8 mouse cellular contexts compared by ENCODE assay signal in the genomic region with DNA sequence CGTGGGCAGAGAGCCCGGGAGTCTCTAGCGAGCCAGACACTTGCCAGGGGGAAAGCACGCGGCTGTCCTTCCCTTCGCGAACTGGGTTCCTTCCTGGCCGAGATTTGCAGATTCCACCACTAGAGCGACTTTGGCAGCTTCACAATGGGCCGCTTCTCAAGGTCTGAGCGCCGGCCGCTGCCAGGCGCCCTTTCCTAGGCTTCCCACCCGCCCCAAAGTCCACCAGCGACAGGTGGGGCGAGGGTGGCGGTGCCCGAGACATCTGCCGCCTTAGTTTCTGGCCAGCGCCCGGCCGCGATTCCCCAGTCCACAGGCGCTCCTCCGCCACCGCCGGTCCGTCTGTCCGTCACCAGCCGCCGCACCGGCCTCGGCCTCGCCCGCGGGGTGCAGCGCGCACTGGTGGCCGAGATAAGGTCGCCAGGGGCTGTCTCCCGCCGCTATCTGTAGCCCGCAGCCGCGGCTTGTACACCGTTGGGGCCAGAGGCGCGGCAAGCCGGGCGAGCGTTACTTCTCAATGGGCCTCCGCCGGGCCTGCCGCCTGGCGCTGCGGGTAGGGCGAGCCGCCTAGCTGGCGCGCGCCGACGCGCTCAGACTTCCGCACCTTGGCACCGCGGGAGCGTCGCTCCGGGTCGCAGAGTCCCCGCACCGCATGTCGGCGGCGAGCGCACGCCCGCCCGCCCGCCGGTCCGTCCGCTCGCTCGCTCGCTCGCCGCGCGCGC. TPM values are rescaled to one million over a fixed set of nuclear protein-coding genes. Genes with fewer than 3 reads are reported as not detected.
DNase-seq lines count a peak whose midpoint lies in the region; ATAC-seq and TF ChIP-seq lines count a peak whose summit lies in the region.

No protein-coding gene starts in this region.

- peak overlapping the region; percentile 91 for H3K27ac ChIP-seq in intestine, postnatal 0 days (ENCODE audit: low read depth, low read length)
- H3K27ac ChIP-seq in limb, embryonic 12.5 days, result peak overlapping the region; percentile 83
- peak overlapping the region; percentile 99 for H3K27ac ChIP-seq in midbrain, embryonic 14.5 days (replicated peaks; ENCODE audit: low read depth, low read length)

- H3K9me3 ChIP-seq in intestine, postnatal 0 days (ENCODE audit: control insufficient read depth), result no peaks in the 10 kb centered on the region
- no peaks in the 10 kb centered on the region for H3K9me3 ChIP-seq in limb, embryonic 12.5 days
- no peaks in the 10 kb centered on the region for H3K9me3 ChIP-seq in midbrain, embryonic 14.5 days (ENCODE audit: control insufficient read depth, low read length)

- WGBS in intestine, postnatal 0 days, result under 1% methylated on average over 61 of the region's 93 CpGs
- WGBS in limb, embryonic 12.5 days, result under 1% methylated on average over 86 of the region's 93 CpGs
- under 1% methylated on average over 93 of the region's 93 CpGs for WGBS in midbrain, embryonic 14.5 days

- DNase-seq in layer of hippocampus, adult 11-12 months (ENCODE audit: low spot score), result peak; percentile 84
- no peak for DNase-seq in layer of hippocampus, adult 9-10 months (ENCODE audit: low spot score)
- peak; percentile 35 for DNase-seq in embryo, embryonic 11.5 days (ENCODE audit: low read depth, low spot score)
- DNase-seq in gastrocnemius, postnatal 4 days (ENCODE audit: low spot score in 2 of 2), result peak; percentile 38 to 68
- peak; percentile 90 for DNase-seq in midbrain, embryonic 14.5 days
- peak; percentile 87 to 93 for DNase-seq in spleen, postnatal 10 days (ENCODE audit: low spot score in 2 of 2)

- ATAC-seq in intestine, postnatal 0 days, result peak; percentile 52
- ATAC-seq in limb, embryonic 12.5 days (ENCODE audit: insufficient number of reproducible peaks, insufficient read depth, low FRiP score, low TSS enrichment, low read depth), result peak; percentile 30
- no peak; the same call in 1 of the 2 replicates for ATAC-seq in midbrain, embryonic 14.5 days (ENCODE audit: low FRiP score, low TSS enrichment)

- peak overlapping the region; percentile 74 for H3K9ac ChIP-seq in intestine, postnatal 0 days (ENCODE audit: low read depth, low read length)
- peak overlapping the region; percentile 84 for H3K9ac ChIP-seq in limb, embryonic 12.5 days (replicated peaks)
- H3K9ac ChIP-seq in midbrain, embryonic 14.5 days (replicated peaks; ENCODE audit: low read length), result peak overlapping the region; percentile 95

- peak; percentile 52 for TF ChIP-seq CTCF in intestine, postnatal 0 days (IDR thresholded peaks at IDR 0.05; ENCODE audit: low read depth)

- H3K4me3 ChIP-seq in intestine, postnatal 0 days (ENCODE audit: low read depth, low read length), result peak overlapping the region; percentile 82
- H3K4me3 ChIP-seq in limb, embryonic 12.5 days (replicated peaks), result peak overlapping the region; percentile 83
- peak overlapping the region; percentile 99 for H3K4me3 ChIP-seq in midbrain, embryonic 14.5 days (replicated peaks; ENCODE audit: low read depth, low read length)

- H3K4me2 ChIP-seq in intestine, postnatal 0 days (replicated peaks; ENCODE audit: low read depth), result peak overlapping the region; percentile 87
- H3K4me2 ChIP-seq in limb, embryonic 12.5 days, result peak overlapping the region; percentile 95
- H3K4me2 ChIP-seq in midbrain, embryonic 14.5 days (ENCODE audit: low read length), result peak overlapping the region; percentile 66

- H3K27me3 ChIP-seq in intestine, postnatal 0 days (replicated peaks; ENCODE audit: control insufficient read depth, insufficient read depth, low read length), result no peaks in the 10 kb centered on the region
- peaks cover 3% of the 10 kb centered on the region; the same call in 1 of the 2 replicates for H3K27me3 ChIP-seq in limb, embryonic 12.5 days
- H3K27me3 ChIP-seq in midbrain, embryonic 14.5 days (ENCODE audit: control insufficient read depth, insufficient read depth, low read length), result no peaks in the 10 kb centered on the region

- no peaks in the 10 kb centered on the region for H3K36me3 ChIP-seq in intestine, postnatal 0 days (ENCODE audit: control insufficient read depth, insufficient read depth)
- H3K36me3 ChIP-seq in limb, embryonic 12.5 days, result no peaks in the 10 kb centered on the region
- no peaks in the 10 kb centered on the region for H3K36me3 ChIP-seq in midbrain, embryonic 14.5 days (ENCODE audit: control insufficient read depth, insufficient read depth, low read length)

- H3K4me1 ChIP-seq in intestine, postnatal 0 days (replicated peaks; ENCODE audit: control insufficient read depth, insufficient read depth, low read length), result no peaks in the 10 kb centered on the region
- H3K4me1 ChIP-seq in limb, embryonic 12.5 days (replicated peaks), result peaks cover 32% of the 10 kb centered on the region
- peaks cover 28% of the 10 kb centered on the region for H3K4me1 ChIP-seq in midbrain, embryonic 14.5 days (ENCODE audit: control insufficient read depth, insufficient read depth, low read length)

RNA-seq across cellular contexts. Expression of gene D1Ertd622e, which starts 1.0 kb away (rescaled TPM):
- 10 to 100 TPM; 15.3 to 17.1 TPM for total RNA-seq in gastrocnemius, postnatal 4 days (2021)
- polyA plus RNA-seq in intestine, postnatal 0 days (2015; fragmentation: Nextera tagmentation; extraction: Ambion mirVana), result 29.5 and 30.2 TPM in 2 replicates
- polyA plus RNA-seq in limb, embryonic 12.5 days (2016; fragmentation: Nextera tagmentation; extraction: Ambion mirVana), result 13.2 and 14.7 TPM in 2 replicates
- 60.7 and 67.5 TPM in 2 replicates for polyA plus RNA-seq in midbrain, embryonic 14.5 days (2014; fragmentation: Nextera tagmentation; extraction: Ambion mirVana)
